Mouse (Mus musculus): ENCODE data around the gene Wap.

The Wap gene

GRCm38 (mm10) chr11:6626388-6626772 is 12.1 kb downstream of the Wap start:
- DNase-seq, result no peak

GRCm38 (mm10) chr11:6625478-6626387 is 12.7 kb downstream of the Wap start, which contains the start of gene Tbrg4:
Gene Tbrg4 (minus strand): TSS chr11:6626067.
- DNase-seq, result peak; percentile 96

- DNase-seq, result no peak
Observed at GRCm38 (mm10) chr11:6624619-6625382, 13.6 kb downstream of the Wap start.

- no peak for DNase-seq
Observed at GRCm38 (mm10) chr11:6623704-6624103, 14.7 kb downstream of the Wap start.

GRCm38 (mm10) chr11:6615250-6616205 is 22.9 kb downstream of the Wap start:
- DNase-seq, result no peak

- no peak for DNase-seq
Observed at GRCm38 (mm10) chr11:6605491-6606399, 32.7 kb downstream of the Wap start, which contains the start of gene Nacad. Gene Nacad (minus strand): TSS chr11:6606053.

GRCm38 (mm10) chr11:6605021-6605481 is 33.4 kb downstream of the Wap start:
- no peak for DNase-seq

- DNase-seq, result no peak
Observed at GRCm38 (mm10) chr11:6604604-6604936, 33.9 kb downstream of the Wap start.

GRCm38 (mm10) chr11:6603887-6604603 is 34.4 kb downstream of the Wap start:
- peak; percentile 55 for DNase-seq

GRCm38 (mm10) chr11:6603224-6603623 is 35.2 kb downstream of the Wap start:
- no peak for DNase-seq

GRCm38 (mm10) chr11:6602662-6603061 is 35.8 kb downstream of the Wap start:
- DNase-seq, result no peak

- DNase-seq, result no peak
Observed at GRCm38 (mm10) chr11:6601649-6602480, 36.6 kb downstream of the Wap start.

- DNase-seq, result no peak
Observed at GRCm38 (mm10) chr11:6600284-6600944, 38.0 kb downstream of the Wap start.

GRCm38 (mm10) chr11:6599831-6600230 is 38.6 kb downstream of the Wap start:
- no peak for DNase-seq

- DNase-seq, result no peak
Observed at GRCm38 (mm10) chr11:6599011-6599681, 39.3 kb downstream of the Wap start.

- DNase-seq, result no peak
Observed at GRCm38 (mm10) chr11:6598191-6598889, 40.1 kb downstream of the Wap start.

GRCm38 (mm10) chr11:6597523-6597922 is 40.9 kb downstream of the Wap start:
- no peak for DNase-seq

- DNase-seq, result no peak
Observed at GRCm38 (mm10) chr11:6596616-6597015, 41.8 kb downstream of the Wap start.

All from kidney, postnatal 14 days (tissue).